Mouse (Mus musculus): ENCODE measurements around the gene Pecam1. TPM values are rescaled to one million over a fixed set of nuclear protein-coding genes. Genes with fewer than 3 reads are reported as not detected.

Gene Pecam1
- polyA plus RNA-seq, 1 experiment from 2014 or later: 89.5 TPM

DNA sequence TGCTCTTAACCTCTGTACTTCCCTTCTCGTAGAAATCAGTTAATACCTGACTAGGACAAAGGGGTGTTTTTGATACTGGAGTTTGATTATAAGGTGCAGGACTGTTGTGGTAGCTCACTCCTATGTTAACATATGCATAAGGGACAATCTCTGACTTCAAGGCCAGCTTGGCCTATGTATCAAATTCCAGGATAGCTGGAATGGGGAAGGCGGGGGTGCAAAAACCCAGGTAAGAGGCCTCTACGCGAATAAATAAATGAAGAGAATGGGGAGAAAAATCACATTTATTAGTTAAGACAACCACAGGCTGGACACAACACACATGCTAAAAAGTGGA lies 29.6 kb upstream of the Pecam1 start:
- no peak for TF ChIP-seq CTCF (IDR thresholded peaks at IDR 0.05; ENCODE audit: low read depth)
- ATAC-seq (ENCODE audit: insufficient read depth): no peak
- DNase-seq: no peak
- peak overlapping the region; percentile 95 for H3K27ac ChIP-seq (ENCODE audit: low read depth)
- H3K9ac ChIP-seq: no peak overlapping the region
- peak overlapping the region; percentile 81 for H3K4me2 ChIP-seq
- no peaks in the 10 kb centered on the region for H3K27me3 ChIP-seq (ENCODE audit: insufficient read depth, low read length)
- 61% methylated on average over 4 of the region's 4 CpGs for WGBS
- no peaks in the 10 kb centered on the region for H3K9me3 ChIP-seq (ENCODE audit: low read depth, low read length)
- no peaks in the 10 kb centered on the region for H3K4me1 ChIP-seq (ENCODE audit: insufficient read depth)
- peaks cover 67% of the 10 kb centered on the region for H3K36me3 ChIP-seq (ENCODE audit: insufficient read depth)
- H3K4me3 ChIP-seq (ENCODE audit: low read depth, low read length): peak overlapping the region; percentile 79

DNA sequence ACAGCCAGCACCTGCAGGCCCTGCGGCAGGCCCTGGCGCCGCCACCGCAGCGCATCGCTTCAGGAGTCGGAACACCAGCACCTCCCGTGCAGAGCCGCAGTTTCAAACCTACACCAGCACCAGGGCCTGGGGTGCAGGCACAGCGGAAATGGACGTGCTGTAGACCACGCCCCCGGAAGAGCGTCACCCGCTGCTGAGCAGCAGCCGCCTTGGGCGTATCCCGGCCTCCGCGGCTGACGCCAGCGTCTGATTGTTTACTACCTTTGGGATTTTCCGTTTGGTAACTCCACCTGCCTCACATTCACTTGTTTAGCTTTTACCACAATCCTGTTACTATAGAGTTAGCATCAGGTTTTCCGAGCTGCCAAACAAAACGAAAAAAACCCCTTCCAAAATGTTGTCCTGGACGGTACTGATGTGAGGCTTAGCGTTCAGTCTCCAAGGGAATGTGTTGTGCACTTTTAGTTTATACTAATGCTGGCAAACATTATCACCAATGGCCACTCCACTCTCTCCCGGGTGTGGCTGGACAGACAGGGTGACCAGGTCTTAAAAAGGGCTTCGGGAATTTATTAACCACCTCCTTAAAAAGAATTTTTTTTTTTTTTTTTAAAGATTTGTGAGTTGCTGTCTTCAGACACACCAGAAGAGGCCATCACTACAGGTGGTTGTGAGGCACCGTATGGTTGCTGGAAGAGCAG lies 29.1 kb upstream of the Pecam1 start, which contains the start of gene Polg2:
Polg2 (minus strand) TSS at position 150 of the 701 bp plus-strand sequence.
- Histone ChIP-seq H3K4me3 (ENCODE audit: low read depth, low read length) (peak within 1 kb of the TSS; percentile 79), H3K9me3 (ENCODE audit: low read depth, low read length) (no peaks in the 10 kb centered on the region), H3K4me1 (ENCODE audit: insufficient read depth) (no peaks in the 10 kb centered on the region), H3K27ac (ENCODE audit: low read depth) (peak within 1 kb of the TSS; percentile 95), H3K4me2 (peak within 1 kb of the TSS; percentile 81), H3K9ac (peak within 1 kb of the TSS; percentile 92), H3K36me3 (ENCODE audit: insufficient read depth) (peaks cover 67% of the 10 kb centered on the region), H3K27me3 (ENCODE audit: insufficient read depth, low read length) (no peaks in the 10 kb centered on the region)
- no peak for TF ChIP-seq CTCF (IDR thresholded peaks at IDR 0.05; ENCODE audit: low read depth)
- peak; percentile 98 for DNase-seq
- under 1% methylated on average over 30 of the region's 30 CpGs for WGBS
- ATAC-seq (ENCODE audit: insufficient read depth): peak; percentile 99

DNA sequence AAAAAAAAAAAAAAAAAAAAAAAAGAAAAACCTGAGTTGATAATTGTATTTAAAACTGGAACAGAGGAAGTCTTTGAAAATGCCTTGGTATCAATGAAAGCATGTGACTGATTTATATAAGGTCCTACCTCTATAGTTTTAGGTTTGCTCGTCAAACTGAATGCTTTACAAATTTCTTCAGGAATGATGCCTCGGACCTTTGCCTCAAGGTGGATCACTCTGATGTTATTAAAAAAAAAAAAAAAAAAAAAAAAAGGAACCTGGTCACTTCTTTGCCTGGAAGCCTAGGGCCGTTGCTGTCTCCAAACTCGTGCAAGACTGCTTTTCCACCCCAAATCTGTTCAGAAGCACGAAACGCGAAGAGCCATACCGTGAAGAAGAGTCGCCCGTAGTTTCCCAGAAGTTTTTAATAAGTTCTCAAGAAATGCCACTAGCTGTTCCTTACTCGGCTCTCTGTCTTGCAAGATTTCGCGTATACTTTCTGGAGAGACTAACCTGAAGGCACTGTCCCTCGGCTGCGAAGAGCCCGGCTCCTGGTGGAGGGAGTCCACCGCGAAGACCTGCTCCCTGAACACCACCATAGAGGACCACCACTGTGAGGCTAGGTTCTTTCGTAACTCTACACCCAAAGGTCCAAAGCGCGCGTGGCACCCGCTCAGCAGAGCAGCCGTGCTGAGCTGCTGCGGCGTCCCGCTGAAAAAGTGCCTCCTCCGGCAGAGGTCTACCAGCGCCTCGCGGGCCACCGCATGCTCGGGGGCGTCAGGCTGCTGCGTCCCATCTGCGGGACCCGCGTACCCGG lies 28.4 kb upstream of the Pecam1 start:
- TF ChIP-seq CTCF (IDR thresholded peaks at IDR 0.05; ENCODE audit: low read depth): peak; percentile 13; the same call in 1 of the 2 replicates
- Histone ChIP-seq H3K9ac (peak overlapping the region; percentile 92), H3K36me3 (ENCODE audit: insufficient read depth) (peaks cover 67% of the 10 kb centered on the region), H3K27ac (ENCODE audit: low read depth) (peak overlapping the region; percentile 95), H3K27me3 (ENCODE audit: insufficient read depth, low read length) (no peaks in the 10 kb centered on the region), H3K4me3 (ENCODE audit: low read depth, low read length) (peak overlapping the region; percentile 79), H3K9me3 (ENCODE audit: low read depth, low read length) (no peaks in the 10 kb centered on the region), H3K4me1 (ENCODE audit: insufficient read depth) (no peaks in the 10 kb centered on the region), H3K4me2 (peak overlapping the region; percentile 81)
- WGBS: 1% methylated on average over 39 of the region's 39 CpGs
- DNase-seq (no peak), ATAC-seq (ENCODE audit: insufficient read depth) (peak; percentile 82)

DNA sequence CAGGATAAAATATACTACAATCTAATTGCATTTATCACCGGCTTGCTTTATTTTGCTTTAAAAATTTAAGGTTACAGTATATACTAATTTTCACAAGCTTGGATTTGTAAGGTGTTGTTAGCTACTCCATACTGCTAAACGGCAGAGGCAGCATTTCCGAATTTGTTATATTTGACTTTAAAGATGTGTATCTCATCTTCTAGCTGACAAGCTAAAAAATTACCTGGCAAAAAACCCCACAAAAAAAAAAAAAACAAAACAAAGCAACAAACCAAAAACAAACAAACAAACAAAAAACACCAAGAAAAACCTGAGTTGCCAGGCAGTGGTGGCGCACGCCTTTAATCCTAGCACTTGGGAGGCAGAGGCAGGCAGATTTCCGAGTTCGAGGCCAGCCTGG lies 27.7 kb upstream of the Pecam1 start:
- H3K4me2 ChIP-seq: peak overlapping the region; percentile 81
- no peak for TF ChIP-seq CTCF (IDR thresholded peaks at IDR 0.05; ENCODE audit: low read depth)
- no peaks in the 10 kb centered on the region for H3K4me1 ChIP-seq (ENCODE audit: insufficient read depth)
- H3K36me3 ChIP-seq (ENCODE audit: insufficient read depth): peaks cover 67% of the 10 kb centered on the region
- H3K27ac ChIP-seq (ENCODE audit: low read depth): no peak overlapping the region
- H3K9ac ChIP-seq: no peak overlapping the region
- DNase-seq (no peak), ATAC-seq (ENCODE audit: insufficient read depth) (no peak)
- no peaks in the 10 kb centered on the region for H3K9me3 ChIP-seq (ENCODE audit: low read depth, low read length)
- H3K4me3 ChIP-seq (ENCODE audit: low read depth, low read length): peak overlapping the region; percentile 79; the same call in 1 of the 2 replicates
- H3K27me3 ChIP-seq (ENCODE audit: insufficient read depth, low read length): no peaks in the 10 kb centered on the region
- 89% methylated on average over 7 of the region's 7 CpGs for WGBS

DNA sequence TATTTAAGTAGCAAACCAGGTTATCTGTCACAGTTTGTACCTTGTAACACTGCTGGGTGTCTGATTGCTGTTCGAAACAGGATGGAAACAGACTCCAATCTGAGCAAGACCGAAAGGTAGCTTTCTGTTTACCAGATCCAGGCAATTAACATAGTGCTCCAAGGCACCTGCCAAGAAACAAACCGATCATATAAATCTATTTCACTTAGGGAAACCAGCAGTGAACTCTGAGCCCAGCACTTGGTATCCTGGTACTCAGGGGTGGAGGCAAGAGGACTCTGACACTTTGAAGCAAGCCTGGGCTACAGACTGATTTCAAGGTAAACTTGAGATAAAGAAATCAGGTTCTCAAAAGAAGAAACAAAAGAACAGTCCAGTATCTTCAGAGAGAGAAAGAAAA lies 27.0 kb upstream of the Pecam1 start:
- ATAC-seq (ENCODE audit: insufficient read depth) (no peak), DNase-seq (no peak)
- Histone ChIP-seq H3K27ac (ENCODE audit: low read depth) (no peak overlapping the region), H3K9ac (no peak overlapping the region), H3K4me2 (peak overlapping the region; percentile 81; the same call in 1 of the 2 replicates), H3K27me3 (ENCODE audit: insufficient read depth, low read length) (no peaks in the 10 kb centered on the region), H3K4me3 (ENCODE audit: low read depth, low read length) (no peak overlapping the region), H3K9me3 (ENCODE audit: low read depth, low read length) (no peaks in the 10 kb centered on the region), H3K4me1 (ENCODE audit: insufficient read depth) (no peaks in the 10 kb centered on the region), H3K36me3 (ENCODE audit: insufficient read depth) (peaks cover 67% of the 10 kb centered on the region)
- no peak for TF ChIP-seq CTCF (IDR thresholded peaks at IDR 0.05; ENCODE audit: low read depth)
- WGBS: 96% methylated on average over 3 of the region's 3 CpGs

DNA sequence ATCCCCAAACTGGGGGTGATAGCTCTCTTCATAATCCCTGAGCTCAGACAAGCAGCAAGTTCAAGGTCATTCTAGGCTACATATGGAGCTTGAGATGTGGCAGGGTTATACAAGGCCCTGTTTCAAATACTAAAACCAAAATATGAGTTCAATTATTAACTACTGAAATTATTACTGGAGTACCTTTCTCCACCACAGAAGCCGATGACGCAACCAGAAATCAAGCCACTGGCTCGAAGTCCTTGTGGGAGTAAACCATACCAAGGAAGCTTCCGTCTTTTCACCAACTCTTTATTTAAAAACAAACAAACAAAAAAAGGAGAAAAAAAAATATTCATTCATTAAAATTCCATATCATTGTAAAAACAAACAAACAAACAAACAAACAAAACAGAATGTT lies 26.5 kb upstream of the Pecam1 start:
- peaks cover 67% of the 10 kb centered on the region for H3K36me3 ChIP-seq (ENCODE audit: insufficient read depth)
- H3K9me3 ChIP-seq (ENCODE audit: low read depth, low read length): no peaks in the 10 kb centered on the region
- no peak for ATAC-seq (ENCODE audit: insufficient read depth)
- no peak overlapping the region for H3K4me3 ChIP-seq (ENCODE audit: low read depth, low read length)
- no peaks in the 10 kb centered on the region for H3K27me3 ChIP-seq (ENCODE audit: insufficient read depth, low read length)
- 89% methylated on average over 4 of the region's 4 CpGs for WGBS
- H3K9ac ChIP-seq: no peak overlapping the region
- no peaks in the 10 kb centered on the region for H3K4me1 ChIP-seq (ENCODE audit: insufficient read depth)
- no peak overlapping the region for H3K27ac ChIP-seq (ENCODE audit: low read depth)
- DNase-seq: no peak
- no peak overlapping the region for H3K4me2 ChIP-seq
- no peak for TF ChIP-seq CTCF (IDR thresholded peaks at IDR 0.05; ENCODE audit: low read depth)

DNA sequence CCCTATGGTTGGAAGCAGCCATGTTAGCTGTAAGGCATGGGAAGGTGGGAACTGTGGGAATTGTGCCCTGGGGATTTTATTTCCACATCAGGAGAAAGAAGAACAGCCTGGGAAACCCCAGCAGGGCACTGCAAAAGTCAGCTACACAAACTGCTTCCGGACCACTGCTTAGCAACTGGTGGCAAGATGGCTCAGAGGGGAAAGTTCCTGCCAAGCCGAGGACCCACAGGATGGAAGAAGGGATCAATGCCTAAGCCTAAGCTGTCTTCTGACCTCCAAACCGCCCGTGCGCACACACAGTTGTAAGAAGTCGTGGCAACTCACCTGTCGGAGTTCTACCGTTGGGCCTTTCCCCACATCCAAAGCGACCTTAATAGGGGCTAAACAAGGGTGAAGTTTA lies 22.6 kb upstream of the Pecam1 start:
- Histone ChIP-seq H3K4me2 (no peak overlapping the region), H3K9me3 (ENCODE audit: low read depth, low read length) (no peaks in the 10 kb centered on the region), H3K9ac (no peak overlapping the region), H3K27me3 (ENCODE audit: insufficient read depth, low read length) (no peaks in the 10 kb centered on the region), H3K4me1 (ENCODE audit: insufficient read depth) (no peaks in the 10 kb centered on the region), H3K27ac (ENCODE audit: low read depth) (no peak overlapping the region), H3K4me3 (ENCODE audit: low read depth, low read length) (no peak overlapping the region), H3K36me3 (ENCODE audit: insufficient read depth) (peaks cover 78% of the 10 kb centered on the region)
- ATAC-seq (ENCODE audit: insufficient read depth): no peak
- DNase-seq: no peak
- WGBS: 90% methylated on average over 9 of the region's 9 CpGs
- no peak for TF ChIP-seq CTCF (IDR thresholded peaks at IDR 0.05; ENCODE audit: low read depth)

Data from lung, embryonic 14.5 days (tissue).